Mouse (Mus musculus) heart, postnatal 0 days (tissue): Measurements from ENCODE around the gene Ptms.

Source experiments
- CTCF ChIP-seq: IDR thresholded peaks from 2 replicates; pipeline ENCODE4 v1.5.1; 2016; ENCODE audit warnings: antibody characterized with exemption, control low read depth, low read depth
- EP300 ChIP-seq: IDR thresholded peaks from 2 replicates; pipeline ENCODE4 v1.6.1; 2016; ENCODE audit warnings: antibody characterized with exemption, low read depth

- TF ChIP-seq CTCF, result no peak
- TF ChIP-seq EP300, result no peak
Observed at GRCm38 (mm10) chr6:124900801-124901480, 19.0 kb downstream of the Ptms start.
